Mouse (Mus musculus): ENCODE measurements around the gene Sox9. TPM values are rescaled to one million over a fixed set of nuclear protein-coding genes. Genes with fewer than 3 reads are reported as not detected.

The Sox9 gene
- polyA plus RNA-seq, 1 experiment from 2014 or later = 49.0 TPM

- Histone ChIP-seq H3K9ac (no peak overlapping the region), H3K4me2 (no peak overlapping the region), H3K27ac (replicated peaks) (no peak overlapping the region), H3K27me3 (no peaks in the 10 kb centered on the region), H3K36me3 (no peaks in the 10 kb centered on the region), H3K9me3 (no peaks in the 10 kb centered on the region), H3K4me3 (no peak overlapping the region), H3K4me1 (replicated peaks) (peaks cover 29% of the 10 kb centered on the region)
- ATAC-seq (ENCODE audit: low read depth) = no peak
- WGBS = 69% methylated on average over 11 of the region's 11 CpGs
These were observed 52.4 kb downstream of the Sox9 start for GRCm38 (mm10) chr11:112834245-112835005.

- Histone ChIP-seq H3K4me2 (no peak overlapping the region), H3K27me3 (no peaks in the 10 kb centered on the region), H3K4me1 (replicated peaks) (peaks cover 35% of the 10 kb centered on the region), H3K36me3 (no peaks in the 10 kb centered on the region), H3K9me3 (no peaks in the 10 kb centered on the region), H3K9ac (no peak overlapping the region), H3K27ac (replicated peaks) (no peak overlapping the region), H3K4me3 (no peak overlapping the region)
- ATAC-seq (ENCODE audit: low read depth) = no peak
- WGBS = 51% methylated on average over 7 of the region's 7 CpGs
These were observed 53.6 kb downstream of the Sox9 start for GRCm38 (mm10) chr11:112835468-112836092.
